Comparison of ENCODE assay signal across 8 mouse cellular contexts in the genomic region with DNA sequence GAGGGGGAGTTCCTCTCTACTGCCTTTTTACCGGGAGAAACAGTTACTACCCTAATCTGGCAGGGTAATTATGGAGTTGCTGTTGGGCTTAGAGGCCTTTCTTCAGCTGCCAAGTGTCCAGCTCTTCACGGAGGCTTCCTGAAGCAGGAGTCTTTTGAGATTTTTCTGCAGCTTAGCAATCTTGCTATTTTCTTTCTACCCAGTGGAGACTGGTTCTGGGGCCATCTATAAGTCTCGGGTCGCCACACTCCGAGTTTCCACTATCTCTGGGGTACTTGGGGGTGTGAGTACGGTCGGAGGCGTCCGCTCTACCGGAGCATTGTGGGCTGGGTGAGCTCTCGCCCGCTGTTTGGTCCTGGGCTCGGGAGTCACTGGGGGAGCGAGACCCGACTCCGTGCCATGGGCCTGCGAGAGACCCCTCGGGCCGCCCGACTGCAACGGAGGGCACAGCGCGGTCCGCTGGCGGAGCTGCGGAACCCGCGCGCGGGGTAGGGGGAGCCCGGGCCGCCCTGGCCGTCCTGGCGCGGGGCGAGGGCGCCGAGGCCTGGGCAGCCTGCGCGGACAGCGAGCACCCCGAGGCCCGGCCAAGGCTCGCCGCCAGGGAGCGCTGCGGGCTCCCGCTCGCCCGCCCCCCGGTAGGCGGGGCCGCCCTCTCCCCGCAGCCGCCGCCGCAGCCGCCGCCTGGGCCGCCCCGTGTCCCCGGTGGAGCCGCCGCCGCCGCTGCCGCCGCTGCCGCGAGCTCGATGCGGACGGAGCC. TPM values are rescaled to one million over a fixed set of nuclear protein-coding genes. Genes with fewer than 3 reads are reported as not detected.
A peak's percentile ranks its signal among the peaks of the same experiment; 100 is the strongest.
DNase-seq lines count a peak whose midpoint lies in the region; ATAC-seq and TF ChIP-seq lines count a peak whose summit lies in the region.

Gene Ankrd52 (plus strand): TSS at position 661 of the 757 bp plus-strand sequence.

- peak within 1 kb of the TSS; percentile 97 for H3K27ac ChIP-seq in embryonic facial prominence, embryonic 14.5 days (replicated peaks; ENCODE audit: low read depth, low read length)

- DNase-seq in A20 (ENCODE audit: low read depth, low spot score): peak; percentile 83
- DNase-seq in adrenal gland, postnatal 4 days (ENCODE audit: low spot score in 2 of 2): peak; percentile 73 to 80
- DNase-seq in embryonic facial prominence, embryonic 14.5 days (ENCODE audit: low spot score): peak; percentile 87
- peak; percentile 87 for DNase-seq in heart, adult 9 months (ENCODE audit: low spot score in 2 of 2)
- peak; percentile 82 for DNase-seq in kidney, adult 9 months
- peak; percentile 89 for DNase-seq in liver
- peak; percentile 89 to 96 for DNase-seq in spleen, postnatal 4 days (ENCODE audit: low spot score in 2 of 2)

- peaks cover 8% of the 10 kb centered on the region for H3K4me1 ChIP-seq in embryonic facial prominence, embryonic 14.5 days (ENCODE audit: control insufficient read depth, insufficient read depth, low read length)

- peak within 1 kb of the TSS; percentile 74 for H3K4me2 ChIP-seq in embryonic facial prominence, embryonic 14.5 days (ENCODE audit: low read depth, low read length)
- peak within 1 kb of the TSS; percentile 97 for H3K4me2 ChIP-seq in myocyte (ENCODE audit: low read depth)

- H3K27me3 ChIP-seq in embryonic facial prominence, embryonic 14.5 days (replicated peaks; ENCODE audit: control insufficient read depth, insufficient read depth, low read length): no peaks in the 10 kb centered on the region
- no peaks in the 10 kb centered on the region for H3K27me3 ChIP-seq in myocyte (ENCODE audit: control insufficient read depth, insufficient read depth, insufficient read length)

- H3K9me3 ChIP-seq in embryonic facial prominence, embryonic 14.5 days (ENCODE audit: control insufficient read depth, low read length): no peaks in the 10 kb centered on the region

- peaks cover 27% of the 10 kb centered on the region for H3K79me2 ChIP-seq in myocyte (ENCODE audit: control insufficient read depth, insufficient read depth)

- peak within 1 kb of the TSS; percentile 96 for H3K9ac ChIP-seq in embryonic facial prominence, embryonic 14.5 days (ENCODE audit: low read depth, low read length)

- peak within 1 kb of the TSS; percentile 35 for H3ac ChIP-seq in myocyte (ENCODE audit: control insufficient read depth, insufficient read length)

- peaks cover 33% of the 10 kb centered on the region for H3K36me3 ChIP-seq in embryonic facial prominence, embryonic 14.5 days (ENCODE audit: control insufficient read depth, insufficient read depth, low read length)
- H3K36me3 ChIP-seq in myocyte (ENCODE audit: control insufficient read depth, insufficient read depth): peaks cover 18% of the 10 kb centered on the region

- TF ChIP-seq POLR2A in myocyte (IDR thresholded peaks at IDR 0.05; ENCODE audit: insufficient read length, low read depth): peak; percentile 74

- peak within 1 kb of the TSS; percentile 75 for H3K4me3 ChIP-seq in embryonic facial prominence, embryonic 14.5 days (ENCODE audit: low read depth, low read length)
- peak within 1 kb of the TSS; percentile 56 for H3K4me3 ChIP-seq in myocyte

- under 1% methylated on average over 32 of the region's 73 CpGs for WGBS in embryonic facial prominence, embryonic 14.5 days

- ATAC-seq in embryonic facial prominence, embryonic 14.5 days (ENCODE audit: low read depth): peak; percentile 93

TF ChIP-seq in myocyte, 11 proteins besides CTCF, POLR2A, EP300 and RAD21:
- TF ChIP-seq SRF (IDR thresholded peaks at IDR 0.05; ENCODE audit: control insufficient read depth, insufficient read length, low read depth) (no peak), USF1 (IDR thresholded peaks at IDR 0.05; ENCODE audit: low read depth) (no peak), E2F4 (IDR thresholded peaks at IDR 0.05; ENCODE audit: insufficient read depth) (peak; percentile 18), MYOG (IDR thresholded peaks at IDR 0.05; ENCODE audit: control insufficient read depth in 1 of 3, insufficient read depth in 1 of 3, insufficient read length in 2 of 3, low read depth in 2 of 3) (peak in 1 of 3 experiments; percentile 32), MAX (IDR thresholded peaks at IDR 0.05; ENCODE audit: low read depth) (no peak), TCF12 (IDR thresholded peaks at IDR 0.05; ENCODE audit: insufficient read depth, poor library complexity, severe bottlenecking) (no peak), CEBPB (IDR thresholded peaks at IDR 0.05; ENCODE audit: insufficient read depth, poor library complexity, severe bottlenecking) (no peak), POLR2AphosphoS2 (IDR thresholded peaks at IDR 0.05; ENCODE audit: insufficient read length, low read depth) (peak; percentile 87), MYOD1 (IDR thresholded peaks at IDR 0.05; ENCODE audit: control insufficient read depth in 1 of 3, insufficient read length in 2 of 3, low read depth in 2 of 3) (no peak), REST (IDR thresholded peaks at IDR 0.05; ENCODE audit: insufficient read depth, insufficient read length) (no peak)

RNA-seq across cellular contexts. Expression of gene Ankrd52, which starts in this region (rescaled TPM):
- 10 to 100 TPM; 71.5 to 75.1 TPM for total RNA-seq in adrenal gland, postnatal 4 days (2021)
- polyA plus RNA-seq in embryonic facial prominence, embryonic 14.5 days (2014; fragmentation: Nextera tagmentation; extraction: Ambion mirVana): 11.9 and 12.7 TPM in 2 replicates
- 30.8 TPM for polyA plus RNA-seq in myocyte (2012; fragmentation: generic; extraction: Trizol)

Comparison
In these comparisons a context has a peak if more than half of its experiments do, and no peak if none do; other contexts are left out.
1. Peak in every context shown above with its lines: DNase-seq, ATAC-seq, H3K4me3 ChIP-seq and H3K27ac ChIP-seq.